Mouse (Mus musculus) liver, postnatal 0 days (tissue): ENCODE data around the gene Raet1e.
"Not testable (repeated sequence)": the region's sequence is repeated elsewhere in the genome, so short reads cannot be mapped to it uniquely, and the experiment has no call there.

Source experiments
- CTCF ChIP-seq: sonication (generic); IDR thresholded peaks from 2 replicates; pipeline ENCODE4 v1.5.1; 2016; ENCODE audit warnings: antibody characterized with exemption, low read depth
- EP300 ChIP-seq: IDR thresholded peaks from 2 replicates; pipeline ENCODE4 v1.6.1; 2016; ENCODE audit warnings: antibody characterized with exemption, low read depth, mild to moderate bottlenecking

DNA sequence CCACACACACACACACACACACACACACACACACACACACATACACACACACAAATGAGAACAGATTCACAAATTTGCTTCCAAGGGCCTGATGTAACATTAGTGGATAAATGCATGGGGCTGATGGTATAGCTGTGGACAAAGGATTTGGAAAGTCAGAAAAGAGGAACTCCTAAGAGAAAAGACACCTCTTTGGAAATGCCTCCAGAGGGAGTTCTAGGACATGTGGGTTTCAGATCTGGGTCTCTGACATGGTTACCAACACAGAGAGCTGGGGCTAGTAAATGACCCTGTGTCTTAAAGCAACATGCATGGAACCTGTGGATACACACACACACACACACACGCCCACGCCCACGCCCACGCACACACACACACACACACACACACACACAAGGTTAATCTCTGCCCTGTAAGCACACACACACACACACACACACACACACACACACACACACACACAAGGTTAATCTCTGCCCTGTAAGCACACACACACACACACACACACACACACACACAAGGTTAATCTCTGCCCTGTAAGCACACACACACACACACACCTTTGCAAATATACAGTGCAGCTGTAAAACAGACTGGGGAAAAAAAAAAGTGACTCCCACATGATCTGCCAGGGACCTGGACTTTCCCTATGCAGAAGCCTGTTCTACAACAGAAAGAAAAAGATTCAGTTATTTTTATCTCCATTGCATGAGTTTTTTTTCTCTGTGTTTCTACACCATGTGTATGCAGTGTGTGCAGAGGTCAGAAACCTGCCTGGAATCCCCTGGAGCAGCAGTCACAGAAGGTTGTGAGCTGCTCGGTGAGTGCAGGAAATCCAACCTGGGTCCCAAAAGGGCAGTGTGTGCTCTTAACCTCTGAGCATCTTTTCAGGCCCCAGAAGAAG is 14.3 kb downstream of the Raet1e start:
- not testable (repeated sequence) for TF ChIP-seq CTCF, EP300
